Mouse (Mus musculus): ENCODE data around the gene Pitpna. TPM values are rescaled to one million over a fixed set of nuclear protein-coding genes. Genes with fewer than 3 reads are reported as not detected.

Pitpna gene
- total RNA-seq, 2 experiments from 2014 or later: 58.0 to 143 TPM

DNA sequence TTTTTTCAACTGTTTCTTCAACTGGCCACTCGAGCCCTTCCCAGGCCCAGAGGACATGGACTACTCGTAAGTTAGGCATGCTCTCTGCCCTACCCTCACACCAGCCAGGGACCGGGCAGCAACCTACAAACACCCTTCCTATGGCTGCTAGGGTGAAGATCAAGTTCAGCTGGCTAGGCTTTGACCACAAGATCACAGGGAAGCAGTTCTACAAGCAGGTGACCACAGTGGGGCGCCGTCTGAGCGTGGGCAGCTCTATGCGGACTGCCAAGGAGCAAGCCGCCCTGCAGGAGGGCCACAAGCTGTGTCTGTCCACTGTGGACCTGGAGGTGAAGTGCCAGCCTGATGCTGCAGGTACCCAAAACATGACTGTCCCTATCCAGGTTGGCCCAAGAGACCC, 25.1 kb upstream of the Pitpna start:
- no peak for ATAC-seq (replicated peaks; ENCODE audit: poor library complexity, severe bottlenecking)

DNA sequence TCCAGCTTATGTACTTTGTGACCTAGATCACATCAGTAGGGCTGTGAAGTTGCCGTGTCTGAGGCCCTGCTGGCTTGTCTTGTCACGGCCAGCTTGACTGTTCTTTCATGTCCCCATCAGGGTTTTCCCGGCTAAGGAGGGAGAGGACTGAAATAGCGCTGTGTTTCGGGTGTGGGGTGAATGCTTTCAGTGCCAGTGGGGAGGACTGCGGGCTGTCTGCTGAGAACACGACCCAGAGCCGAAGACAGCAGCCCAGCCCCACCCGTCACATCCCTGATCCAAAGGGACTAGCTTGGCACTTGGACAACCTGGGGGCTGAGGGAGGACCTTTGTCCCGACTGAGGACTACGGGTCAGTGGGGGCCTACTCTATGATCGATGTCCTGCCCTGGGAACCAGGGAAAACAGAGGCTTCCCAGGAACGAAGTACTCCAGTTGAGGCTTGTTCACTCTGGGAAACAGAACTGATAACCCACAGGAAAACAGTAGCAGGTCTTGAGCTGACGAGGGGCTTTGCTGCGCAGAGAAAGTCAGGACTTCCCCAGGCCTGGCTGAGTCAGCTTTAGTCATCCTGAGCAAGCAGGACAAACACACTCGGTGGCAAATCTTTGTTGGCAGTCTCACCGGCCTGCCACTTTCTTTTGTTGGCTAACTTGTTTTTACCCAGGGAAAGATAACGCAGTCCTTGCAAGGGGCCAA, 23.9 kb upstream of the Pitpna start:
- ATAC-seq (replicated peaks; ENCODE audit: poor library complexity, severe bottlenecking): no peak

- ATAC-seq (replicated peaks; ENCODE audit: poor library complexity, severe bottlenecking): no peak
Observed at GRCm38 (mm10) chr11:75565849-75566248, 22.0 kb upstream of the Pitpna start.

- ATAC-seq (replicated peaks; ENCODE audit: poor library complexity, severe bottlenecking): peak; percentile 40
Observed at GRCm38 (mm10) chr11:75566276-75567196, 21.4 kb upstream of the Pitpna start.

- no peak for ATAC-seq (replicated peaks; ENCODE audit: poor library complexity, severe bottlenecking)
Observed at GRCm38 (mm10) chr11:75567346-75568114, 20.4 kb upstream of the Pitpna start.

DNA sequence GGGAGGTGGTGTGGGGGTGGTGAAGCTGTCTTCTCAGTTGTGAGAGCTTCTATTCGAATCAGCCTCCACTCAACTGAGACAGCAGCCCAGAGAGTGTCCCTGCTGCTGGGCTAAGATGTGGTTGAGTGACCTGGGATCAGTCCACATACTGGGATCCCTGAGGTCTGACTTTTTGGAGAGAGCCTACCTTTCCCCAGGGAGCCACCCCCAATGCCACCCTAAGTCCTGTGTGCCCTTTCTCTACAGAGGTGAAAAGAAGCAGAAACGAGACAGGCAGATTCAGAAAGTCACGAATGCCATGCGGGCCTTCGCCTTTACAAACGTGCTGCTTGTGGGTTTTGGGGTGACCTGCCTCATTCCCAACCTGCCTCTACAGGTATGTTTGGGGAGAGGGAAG, 19.8 kb upstream of the Pitpna start:
- no peak for ATAC-seq (replicated peaks; ENCODE audit: poor library complexity, severe bottlenecking)

GRCm38 (mm10) chr11:75568962-75569361, 18.9 kb upstream of the Pitpna start:
- no peak for ATAC-seq (replicated peaks; ENCODE audit: poor library complexity, severe bottlenecking)

- ATAC-seq (replicated peaks; ENCODE audit: poor library complexity, severe bottlenecking): no peak; the same call in 1 of the 2 replicates
Observed at GRCm38 (mm10) chr11:75570375-75571125, 17.3 kb upstream of the Pitpna start.

GRCm38 (mm10) chr11:75571126-75571990, 16.5 kb upstream of the Pitpna start:
- peak; percentile 68 for ATAC-seq (replicated peaks; ENCODE audit: poor library complexity, severe bottlenecking)

DNA sequence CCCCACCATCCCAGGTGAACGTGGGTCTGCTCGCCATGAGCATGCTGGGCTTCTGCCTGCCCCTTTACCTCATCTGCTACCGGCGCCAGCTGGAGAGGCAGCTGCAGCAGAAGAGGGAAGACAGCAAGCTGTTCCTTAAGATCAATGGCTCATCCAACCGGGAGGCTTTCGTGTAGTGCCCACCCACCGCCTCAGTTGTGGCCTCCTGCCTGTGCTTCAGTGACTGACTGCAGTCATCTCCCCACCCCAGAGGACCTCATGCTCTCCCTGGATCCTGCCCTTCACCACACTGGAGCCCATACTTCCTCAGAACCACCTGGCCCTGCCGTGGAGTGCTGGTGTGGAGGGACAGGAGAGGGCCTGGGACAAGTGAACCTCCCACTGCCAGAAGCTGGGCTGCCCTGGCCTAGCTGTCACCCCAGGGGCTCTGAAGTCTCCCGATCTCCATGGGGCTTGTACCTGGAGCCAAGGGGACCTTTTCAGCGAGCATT, 15.6 kb upstream of the Pitpna start:
- ATAC-seq (replicated peaks; ENCODE audit: poor library complexity, severe bottlenecking): no peak

DNA sequence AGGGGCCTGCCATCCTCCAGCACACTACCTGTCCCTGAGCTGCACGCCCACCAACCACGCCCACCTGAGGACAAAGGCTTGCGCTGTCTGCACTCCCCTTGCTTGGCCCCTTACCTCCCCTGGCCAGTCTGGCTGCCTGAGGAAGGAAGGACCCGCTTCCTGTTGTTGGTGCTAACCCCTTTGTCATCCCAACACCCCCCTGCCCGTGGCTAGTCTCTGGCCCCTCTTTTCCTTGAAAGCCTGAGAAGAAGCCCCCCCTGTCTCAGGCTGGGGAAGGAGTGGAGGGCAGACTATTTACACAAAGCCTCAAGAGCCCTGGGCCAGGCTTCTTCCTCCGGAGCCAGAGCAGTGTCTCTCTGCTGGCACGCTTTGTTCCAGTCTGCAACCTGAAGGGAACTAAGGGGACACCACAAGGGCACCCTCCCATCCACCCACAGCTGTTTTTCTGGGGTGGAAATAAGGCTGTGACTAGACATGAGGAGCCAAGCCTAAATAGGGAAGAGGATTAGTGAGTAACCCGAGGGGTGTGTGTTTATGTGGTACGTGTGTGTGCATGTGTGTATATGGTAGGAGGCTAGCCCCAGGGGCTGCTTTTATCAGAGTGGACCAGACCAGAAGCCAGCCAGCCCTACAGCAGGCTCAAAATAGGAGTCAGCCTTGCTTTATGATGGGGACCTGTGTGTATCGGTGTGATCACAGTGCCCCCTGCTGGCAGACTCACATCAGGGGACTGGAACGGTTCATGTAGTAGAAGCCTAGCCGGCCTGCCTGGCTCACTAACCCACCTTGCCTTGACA, 14.8 kb upstream of the Pitpna start:
- ATAC-seq (replicated peaks; ENCODE audit: poor library complexity, severe bottlenecking): peak; percentile 57

DNA sequence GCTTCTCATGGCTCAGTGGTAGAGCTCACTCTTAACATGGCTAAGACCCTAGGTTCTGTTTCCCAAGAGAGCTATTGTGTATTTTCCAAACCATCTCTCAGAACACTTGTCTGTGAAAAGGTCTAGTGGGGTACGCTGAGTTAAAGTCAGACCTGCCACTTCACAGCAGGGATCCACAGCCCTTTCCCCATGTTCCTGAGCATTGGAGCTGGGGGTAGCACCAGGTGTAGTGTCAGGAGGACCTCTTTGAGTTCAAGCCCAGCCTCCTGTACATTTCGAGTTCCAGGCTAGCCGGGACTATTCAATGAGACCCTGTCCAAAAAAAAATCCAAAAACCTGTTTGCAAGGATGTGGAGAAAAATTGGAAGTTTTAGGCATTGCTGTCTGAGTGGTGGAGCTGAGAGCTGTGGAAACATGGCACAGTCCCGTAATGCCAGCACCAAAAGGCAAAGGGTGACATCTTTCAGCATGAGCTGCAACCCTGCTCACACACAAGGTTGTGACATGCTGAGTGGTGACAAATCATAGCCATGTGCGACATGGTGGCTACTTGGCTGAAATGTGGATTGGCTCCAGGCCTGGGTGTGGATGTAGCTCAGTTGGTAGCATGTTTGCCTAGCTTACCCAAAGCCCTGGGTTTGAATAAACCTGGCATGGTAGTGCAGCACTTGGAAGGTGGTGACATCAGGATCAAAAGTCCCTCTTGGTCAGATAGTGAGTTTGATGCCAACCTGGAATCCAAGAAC, 13.3 kb upstream of the Pitpna start:
- ATAC-seq (replicated peaks; ENCODE audit: poor library complexity, severe bottlenecking): no peak

DNA sequence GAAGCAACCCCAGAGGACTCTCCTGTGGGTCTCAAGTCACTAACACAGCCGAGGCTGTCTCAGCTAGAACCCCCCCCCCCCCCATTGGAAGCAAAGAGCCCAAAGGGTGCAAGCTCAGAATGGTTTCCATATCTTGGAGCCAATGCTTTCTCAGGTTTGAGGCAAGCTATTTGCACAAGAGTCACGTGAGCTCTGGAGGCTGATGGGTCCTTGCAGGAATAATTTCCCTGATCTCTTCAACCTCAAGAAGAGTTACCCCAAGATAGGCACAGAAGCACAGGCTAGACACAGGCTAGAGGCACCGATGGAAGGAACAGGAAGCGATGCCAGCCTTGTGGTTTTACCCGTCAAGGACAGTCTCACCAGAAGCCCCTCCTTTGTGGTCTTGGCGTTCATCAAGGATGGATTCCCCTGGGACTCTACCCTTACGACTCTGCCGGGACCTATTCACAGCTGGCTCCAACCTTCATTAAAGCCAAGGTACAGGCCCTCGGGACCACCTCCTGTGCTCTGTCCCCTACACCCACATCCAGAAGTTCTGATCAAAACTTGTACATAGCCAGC, 12.3 kb upstream of the Pitpna start:
- ATAC-seq (replicated peaks; ENCODE audit: poor library complexity, severe bottlenecking): peak; percentile 16; the same call in 1 of the 2 replicates

GRCm38 (mm10) chr11:75578609-75579008, 9.3 kb upstream of the Pitpna start:
- ATAC-seq (replicated peaks; ENCODE audit: poor library complexity, severe bottlenecking): no peak

- ATAC-seq (replicated peaks; ENCODE audit: poor library complexity, severe bottlenecking): no peak
Observed at GRCm38 (mm10) chr11:75581495-75582149, 6.3 kb upstream of the Pitpna start.

DNA sequence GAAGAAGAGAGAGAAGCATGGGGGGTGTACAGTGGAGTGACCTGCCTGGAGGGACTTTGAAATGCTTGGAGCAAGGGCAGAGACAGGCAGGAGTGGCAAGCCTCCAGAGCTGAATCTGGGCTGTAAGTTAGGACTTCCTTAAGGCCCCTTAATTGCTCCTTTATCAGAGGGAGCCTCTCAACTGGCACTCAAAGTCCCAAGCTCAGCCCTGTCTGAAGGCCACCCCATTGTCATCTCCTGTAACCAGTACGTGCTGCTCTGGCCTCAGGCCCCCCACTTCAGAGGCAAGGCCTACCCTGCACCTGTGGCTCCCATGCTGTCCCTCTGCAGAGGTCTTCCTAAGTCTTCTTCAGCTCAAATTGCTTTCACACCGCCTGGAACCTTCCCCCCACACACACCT, 4.4 kb upstream of the Pitpna start:
- ATAC-seq (replicated peaks; ENCODE audit: poor library complexity, severe bottlenecking): no peak

GRCm38 (mm10) chr11:75585061-75585460, 2.8 kb upstream of the Pitpna start:
- no peak for ATAC-seq (replicated peaks; ENCODE audit: poor library complexity, severe bottlenecking)
